Mouse (Mus musculus) 3134 (cell line): ENCODE measurements around the gene Suds3.
A peak's percentile ranks its signal among the peaks of the same experiment; 100 is the strongest.

Experiments
- DNase-seq: peaks from one replicate; pipeline ENCODE4 v3.0.0-alpha.2; 2011; ENCODE audit warnings: low spot score; ENCODE audit not compliant: insufficient read length; ENCODE audit errors: extremely low read depth

The Suds3 gene

DNA sequence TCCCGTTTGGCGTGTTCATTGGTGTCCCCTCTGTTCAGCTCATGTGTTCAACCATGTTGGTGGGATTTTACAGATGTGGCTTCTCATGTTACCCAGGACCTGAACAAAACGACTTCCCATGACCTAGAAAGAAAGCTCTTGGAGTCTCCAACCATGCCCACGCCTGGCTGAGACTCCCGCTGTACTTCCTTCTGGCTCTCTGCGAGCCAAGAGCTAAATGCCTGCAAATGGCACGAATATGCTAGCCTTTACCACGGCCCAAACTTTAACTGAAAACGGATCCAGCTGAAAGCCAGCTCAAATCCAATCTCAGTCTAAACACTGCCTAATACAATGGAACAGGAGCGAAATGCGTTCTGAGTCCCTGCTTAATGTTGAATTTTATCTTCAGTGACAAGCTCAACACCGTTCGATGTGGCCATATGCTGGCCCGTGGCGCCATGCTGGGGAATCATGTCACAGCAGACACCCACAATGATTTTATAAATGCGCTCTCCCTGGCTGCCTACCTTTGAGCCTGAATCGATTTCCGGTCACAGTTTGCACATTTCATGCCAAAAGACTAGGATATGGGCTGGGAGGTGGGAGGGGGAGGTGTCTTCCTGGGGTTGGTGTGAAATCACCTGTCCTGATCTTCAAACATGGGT lies 55.3 kb downstream of the Suds3 start:
- no peak for DNase-seq

DNA sequence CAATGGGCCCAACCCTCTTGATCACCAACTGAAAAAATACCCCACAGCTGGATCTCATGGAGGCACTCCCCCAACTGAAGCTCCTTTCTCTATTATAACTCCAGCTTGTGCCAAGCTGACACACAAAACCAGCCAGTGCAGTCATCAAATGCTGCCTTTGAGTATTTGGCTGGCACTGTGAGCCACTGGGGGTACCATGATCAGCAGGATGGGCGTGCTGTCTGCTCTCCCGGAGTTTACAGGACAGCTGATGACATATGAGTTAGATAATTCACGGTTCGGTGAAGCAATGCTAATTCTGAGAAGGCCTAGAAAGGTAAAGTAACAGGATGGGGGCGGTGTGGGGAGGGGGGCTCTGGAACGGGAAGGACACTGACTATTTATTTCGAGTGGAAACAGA lies 66.0 kb downstream of the Suds3 start:
- no peak for DNase-seq

DNA sequence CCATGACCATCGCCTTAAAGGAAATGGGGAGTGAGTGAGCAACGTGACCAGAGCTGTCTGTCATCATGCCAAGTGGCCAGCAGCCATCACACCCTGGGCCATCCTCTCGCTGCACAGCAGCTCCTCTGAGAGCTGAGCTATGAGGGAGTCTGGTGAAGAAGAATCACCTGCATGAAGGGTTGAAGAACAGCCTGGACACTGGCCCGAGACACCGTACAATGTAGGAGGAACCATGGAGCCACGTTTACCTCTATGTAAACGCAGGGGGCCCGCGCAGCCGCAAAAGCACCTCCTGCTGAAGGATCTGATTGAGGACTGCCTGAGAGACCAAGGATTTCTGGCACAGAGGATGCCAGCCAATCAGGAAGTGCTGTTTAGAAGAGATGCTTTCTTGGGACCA lies 70.8 kb downstream of the Suds3 start:
- peak; percentile 15 for DNase-seq

DNA sequence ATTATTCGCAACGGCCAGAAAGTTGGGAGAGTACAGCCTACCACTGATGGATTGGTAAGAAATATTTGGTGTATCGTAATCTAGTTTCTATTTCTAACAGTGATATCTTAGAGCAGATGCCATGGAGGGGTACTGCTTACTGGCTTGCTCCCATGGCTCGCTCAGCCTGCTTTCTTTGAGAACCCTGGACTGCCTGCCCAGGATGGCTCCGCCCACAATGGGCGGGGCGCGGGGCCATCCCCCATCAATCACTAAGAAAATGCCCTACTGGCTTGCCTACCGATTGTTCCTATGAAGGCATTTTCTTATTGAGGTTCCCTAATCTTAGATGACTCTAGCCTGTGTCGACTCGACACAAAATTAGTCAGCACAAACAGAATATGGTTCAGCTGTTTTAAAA lies 73.3 kb downstream of the Suds3 start:
- DNase-seq, result no peak
